Mouse (Mus musculus) mouse embryonic stem cell (cell line): ENCODE results near the gene Klf1.

Experiments
- in situ Hi-C, 2 experiments: fragments of 300-500 bp; cut with MboI; formaldehyde crosslinking; loops; 1 replicate in 1 of 2; 3 replicates in 1 of 2; pipeline ENCODE4 v1.14.3; 2019 to 2020; ENCODE audit warnings: low sequenced_read_pairs in 2 of 2, low pct_unique_long_range_greater_than_20kb in 1 of 2, mixed read lengths in 1 of 2; ENCODE audit not compliant: unreplicated experiment in 1 of 2

Gene Klf1

DNA sequence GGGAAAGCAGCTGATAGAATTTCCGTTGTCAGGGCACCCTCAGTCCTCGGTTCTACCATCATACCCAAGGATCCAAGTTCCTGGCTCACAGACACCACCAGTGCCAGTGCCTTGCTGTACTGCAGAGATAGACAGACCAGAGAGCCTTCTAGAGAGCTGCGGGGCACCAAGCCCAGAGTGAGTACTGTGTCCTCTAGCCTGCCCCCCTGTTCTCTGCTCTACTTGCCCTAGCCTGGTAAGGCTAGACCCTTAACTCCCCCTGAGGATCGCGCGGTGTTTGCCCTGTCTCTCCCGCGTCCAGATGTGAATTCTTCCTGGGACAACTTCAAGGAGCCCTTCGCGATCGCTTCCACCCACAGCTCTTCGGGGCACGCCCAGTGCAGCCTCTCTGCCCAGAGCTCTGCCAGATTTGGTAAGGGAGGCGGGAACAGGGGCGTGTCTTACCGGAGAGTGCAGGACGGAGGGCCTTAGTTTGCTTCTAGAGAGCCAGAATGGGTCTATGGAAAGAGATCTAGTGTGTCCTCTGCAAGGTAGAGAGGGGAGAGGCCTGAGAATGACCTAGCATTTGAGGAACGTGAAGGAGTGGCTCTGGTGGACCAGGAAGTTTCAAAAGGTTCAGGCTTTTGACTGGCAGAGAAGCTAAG is 51.0 kb downstream of the Klf1 start:
- in situ Hi-C loops = no loop called here
